Mouse (Mus musculus): ENCODE measurements around the gene Sema7a.

GRCm38 (mm10) chr9:57922381-57922780 is 17.5 kb upstream of the Sema7a start:
- TF ChIP-seq CTCF (IDR thresholded peaks at IDR 0.05; ENCODE audit: low read depth, low read length), result no peak
- TF ChIP-seq POLR2A (IDR thresholded peaks at IDR 0.05; ENCODE audit: extremely low read depth, insufficient read depth, low read length), result no peak

All from liver, adult 2 months (tissue).